Mouse (Mus musculus) G1E (cell line): ENCODE measurements around the gene Spen.

Experiments used
- CTCF ChIP-seq: IDR thresholded peaks from 2 replicates; pipeline ENCODE4 v1.5.1; 2012; ENCODE audit warnings: low read depth, low read length, inconsistent platforms, mixed read lengths
- GATA2 ChIP-seq: IDR thresholded peaks from 2 replicates; pipeline ENCODE4 v1.6.1; 2012; ENCODE audit warnings: low read depth, low read length, inconsistent platforms, borderline replicate concordance

DNA sequence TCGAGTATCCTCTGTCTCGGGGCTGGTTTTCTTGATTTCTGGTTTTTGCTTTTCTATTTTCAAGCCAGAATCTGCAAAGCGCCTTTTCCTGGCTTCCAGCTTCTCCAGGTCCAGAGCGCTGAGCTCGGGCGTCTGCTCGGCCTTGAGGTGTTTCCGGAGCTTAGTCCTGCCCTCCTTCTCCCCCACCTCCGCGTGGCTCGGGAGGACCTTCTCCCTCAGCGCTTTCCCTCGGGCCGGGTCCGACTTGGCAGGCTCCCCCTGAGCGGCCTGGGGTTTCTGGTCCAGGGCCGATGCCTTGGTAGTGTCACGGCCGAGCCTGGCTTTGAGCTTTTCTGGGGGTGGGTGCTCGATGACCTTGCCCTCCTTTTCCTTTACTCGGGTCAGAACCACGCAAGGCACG lies 60.2 kb downstream of the Spen start:
- TF ChIP-seq CTCF (no peak), GATA2 (no peak)
